Mouse (Mus musculus) liver, adult 2 months (tissue): ENCODE results near the gene Lrrc23. TPM values are rescaled to one million over a fixed set of nuclear protein-coding genes. Genes with fewer than 3 reads are reported as not detected.

ENCODE experiments used
- DNase-seq: peaks from one replicate; pipeline ENCODE4 v3.0.0-alpha.2; 2011; ENCODE audit warnings: low read depth, low spot score; ENCODE audit errors: extremely low read depth
- H3K27ac ChIP-seq: fragments of 200-500 bp; replicated peaks from 2 replicates; pipeline ENCODE4 v1.5.1; 2012; ENCODE audit warnings: low read depth, mild to moderate bottlenecking, control low read depth, inconsistent platforms, low read length; ENCODE audit not compliant: insufficient read depth
- H3K27me3 ChIP-seq: fragments of 200-500 bp; 2 replicates; pipeline ENCODE4 v1.6.1; 2012; ENCODE audit warnings: mild to moderate bottlenecking, moderate library complexity, low read length, inconsistent platforms; ENCODE audit not compliant: control insufficient read depth, insufficient read depth
- H3K36me3 ChIP-seq: fragments of 200-500 bp; 2 replicates; pipeline ENCODE4 v1.6.1; 2012; ENCODE audit warnings: low read length, inconsistent platforms; ENCODE audit not compliant: control insufficient read depth, insufficient read depth
- H3K4me1 ChIP-seq: fragments of 200-500 bp; 2 replicates; pipeline ENCODE4 v1.6.1; 2011; ENCODE audit warnings: low read length; ENCODE audit not compliant: control insufficient read depth, insufficient read depth
- H3K4me3 ChIP-seq: fragments of 200-500 bp; 2 replicates; pipeline ENCODE4 v1.5.1; 2011; ENCODE audit warnings: low read depth, mild to moderate bottlenecking, control low read depth, low read length, moderate library complexity; ENCODE audit not compliant: insufficient read depth
- H3K79me2 ChIP-seq: fragments of 200-500 bp; 2 replicates; pipeline ENCODE4 v1.6.1; 2012; ENCODE audit warnings: inconsistent platforms, mild to moderate bottlenecking, low read length, moderate library complexity; ENCODE audit not compliant: control insufficient read depth, insufficient read depth
- H3K9ac ChIP-seq: fragments of 200-500 bp; 2 replicates; pipeline ENCODE4 v1.6.1; 2012; ENCODE audit warnings: low read depth, mild to moderate bottlenecking, control low read depth, inconsistent platforms, low read length
- CTCF ChIP-seq: fragments of 200-500 bp; IDR thresholded peaks from 2 replicates; pipeline ENCODE4 v1.5.1; 2011; ENCODE audit warnings: low read depth, low read length, control low read depth
- POLR2A ChIP-seq: fragments of 200-500 bp; IDR thresholded peaks from 2 replicates; pipeline ENCODE4 v1.6.1; 2011; ENCODE audit warnings: low read length, control low read depth; ENCODE audit not compliant: insufficient read depth; ENCODE audit errors: extremely low read depth
- WGBS: fragments of 180-500 bp; shearing (Covaris S2); methylation state at CpG from one replicate; pipeline ENCODE4 v1.1.7; 2018; 5-methylcytosine and 5-hydroxymethylcytosine counted together
- polyA plus RNA-seq: library from polyadenylated mRNA; depleted of rRNA; stranded (reverse); fragments of >200 nt; gene quantifications from 2 replicates; pipeline ENCODE4 v1.2.3, GENCODE M21; 2012
- total RNA-seq: library from RNA; depleted of rRNA; stranded (reverse); fragments of >200 nt; gene quantifications from 2 replicates; pipeline ENCODE4 v1.2.3, GENCODE M21; 2014

The Lrrc23 gene
- total and polyA plus RNA-seq, 2 experiments, result not detected

- Histone ChIP-seq H3K4me3 (peak overlapping the region; percentile 87; the same call in 1 of the 2 replicates), H3K4me1 (peaks cover 26% of the 10 kb centered on the region), H3K79me2 (no peaks in the 10 kb centered on the region), H3K27me3 (no peaks in the 10 kb centered on the region), H3K9ac (peak overlapping the region; percentile 29), H3K27ac (0 out of 2 replicates have a peak overlapping the region, but pooled peaks have one; percentile 0), H3K36me3 (peaks cover 8% of the 10 kb centered on the region)
- peak; percentile 38 for DNase-seq
- no peak for TF ChIP-seq CTCF
- TF ChIP-seq POLR2A, result no peak
- WGBS, result 39% methylated on average over 14 of the region's 14 CpGs
Observed at GRCm38 (mm10) chr6:124809775-124810538, 30.4 kb upstream of the Lrrc23 start.

GRCm38 (mm10) chr6:124809052-124809774, 29.7 kb upstream of the Lrrc23 start:
- DNase-seq, result peak; percentile 63
- peak overlapping the region; percentile 87 for H3K4me3 ChIP-seq
- WGBS, result under 1% methylated on average over 35 of the region's 35 CpGs
- H3K79me2 ChIP-seq, result no peaks in the 10 kb centered on the region
- H3K4me1 ChIP-seq, result peaks cover 23% of the 10 kb centered on the region
- TF ChIP-seq CTCF (peak; percentile 87), POLR2A (0 out of 2 replicates have a peak, but pooled peaks have one; percentile 44)
- peak overlapping the region; percentile 84 for H3K9ac ChIP-seq
- peak overlapping the region; percentile 83 for H3K27ac ChIP-seq
- H3K36me3 ChIP-seq, result peaks cover 8% of the 10 kb centered on the region
- H3K27me3 ChIP-seq, result no peaks in the 10 kb centered on the region

GRCm38 (mm10) chr6:124808358-124809012, 29.0 kb upstream of the Lrrc23 start, which contains the start of gene Spsb2:
Spsb2 (plus strand) TSS chr6:124808661.
- peak within 1 kb of the TSS; percentile 84 for H3K9ac ChIP-seq
- DNase-seq, result peak; percentile 72
- H3K27me3 ChIP-seq, result no peaks in the 10 kb centered on the region
- WGBS, result 2% methylated on average over 29 of the region's 29 CpGs
- H3K79me2 ChIP-seq, result no peaks in the 10 kb centered on the region
- TF ChIP-seq CTCF (no peak), POLR2A (no peak)
- H3K27ac ChIP-seq, result peak within 1 kb of the TSS; percentile 83
- H3K4me3 ChIP-seq, result peak within 1 kb of the TSS; percentile 87
- peaks cover 22% of the 10 kb centered on the region for H3K4me1 ChIP-seq
- H3K36me3 ChIP-seq, result peaks cover 8% of the 10 kb centered on the region

- TF ChIP-seq POLR2A (no peak), CTCF (no peak)
- Histone ChIP-seq H3K4me1 (peaks cover 22% of the 10 kb centered on the region), H3K4me3 (no peak overlapping the region), H3K27me3 (no peaks in the 10 kb centered on the region), H3K79me2 (no peaks in the 10 kb centered on the region), H3K36me3 (peaks cover 8% of the 10 kb centered on the region), H3K9ac (peak overlapping the region; percentile 47; the same call in 1 of the 2 replicates), H3K27ac (peak overlapping the region; percentile 83)
- peak; percentile 70 for DNase-seq
- WGBS, result 31% methylated on average over 6 of the region's 6 CpGs
Observed at GRCm38 (mm10) chr6:124807986-124808357, 28.4 kb upstream of the Lrrc23 start.

GRCm38 (mm10) chr6:124807366-124807765, 27.8 kb upstream of the Lrrc23 start:
- Histone ChIP-seq H3K36me3 (peaks cover 8% of the 10 kb centered on the region), H3K27ac (peak overlapping the region; percentile 83; the same call in 1 of the 2 replicates), H3K27me3 (no peaks in the 10 kb centered on the region), H3K4me1 (peaks cover 24% of the 10 kb centered on the region), H3K9ac (no peak overlapping the region), H3K4me3 (no peak overlapping the region), H3K79me2 (no peaks in the 10 kb centered on the region)
- TF ChIP-seq CTCF (no peak), POLR2A (no peak)
- 80% methylated on average over 4 of the region's 4 CpGs for WGBS
- DNase-seq, result no peak
